Mouse (Mus musculus) v-Abl transformed pro-B cells (cell line): Measurements from ENCODE around the gene Tubb5.

Experiments used
- in situ Hi-C, 2 experiments: fragments of 400-800 bp; cut with MboI; formaldehyde crosslinking; loops; one replicate each; pipeline ENCODE4 v1.15.1; 2025; ENCODE audit not compliant: unreplicated experiment in 2 of 2

Gene Tubb5

DNA sequence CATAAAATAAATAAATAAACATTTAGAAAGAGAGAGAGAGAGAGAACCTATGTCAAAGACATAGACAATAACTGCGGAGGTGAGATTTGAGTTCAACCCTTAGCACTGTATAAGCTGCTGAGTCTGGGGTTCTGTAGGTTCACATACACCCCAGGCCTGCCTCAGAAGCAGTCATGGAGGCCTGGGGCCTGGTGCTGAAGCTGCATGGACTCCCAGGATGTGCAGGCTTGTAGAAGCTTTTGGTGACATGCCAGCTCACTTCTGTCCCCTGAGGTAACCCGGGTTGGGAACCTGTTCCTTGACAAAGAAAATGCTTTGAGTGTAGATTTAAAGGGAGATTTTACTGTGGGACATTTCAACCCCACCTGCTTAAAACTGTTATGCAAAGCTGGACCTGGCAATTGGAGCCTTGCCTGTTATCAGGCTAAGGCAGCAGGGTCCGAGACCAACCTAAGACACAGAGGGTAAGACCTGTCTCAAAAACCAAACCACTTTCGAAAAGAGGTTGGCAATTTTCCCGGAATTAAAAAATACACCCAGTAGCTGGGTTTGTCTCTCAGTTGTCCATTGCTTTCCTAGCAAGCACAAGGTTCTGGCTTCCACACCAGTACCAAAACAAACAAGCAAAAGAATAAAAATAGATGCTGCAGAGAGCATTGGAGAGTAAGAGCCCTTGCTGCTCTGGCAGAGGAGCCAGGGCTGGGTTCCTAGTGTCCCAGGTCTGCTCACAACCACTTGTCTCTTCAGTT lies 27.0 kb downstream of the Tubb5 start:
- in situ Hi-C loops: no loop called here

DNA sequence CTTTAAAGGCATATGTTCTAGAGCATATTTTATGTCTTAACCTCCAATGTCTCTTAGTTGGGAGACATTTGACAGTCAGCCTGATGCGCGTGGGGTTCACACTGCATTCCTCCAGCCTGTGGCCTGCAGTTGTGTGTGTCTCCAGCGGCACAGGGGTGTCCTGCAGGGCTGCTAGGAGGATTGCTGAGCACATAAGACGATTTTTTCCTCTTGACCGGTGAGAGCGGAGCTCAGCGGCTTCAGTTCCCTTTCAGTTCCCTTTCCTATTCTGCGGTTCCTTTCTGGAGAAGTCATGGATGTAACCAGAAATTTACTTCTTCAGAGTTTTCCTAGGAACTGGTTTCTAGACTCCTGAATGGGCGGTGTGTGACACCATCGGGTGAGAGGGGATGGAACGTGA lies 28.7 kb downstream of the Tubb5 start:
- in situ Hi-C loops: no loop called here

DNA sequence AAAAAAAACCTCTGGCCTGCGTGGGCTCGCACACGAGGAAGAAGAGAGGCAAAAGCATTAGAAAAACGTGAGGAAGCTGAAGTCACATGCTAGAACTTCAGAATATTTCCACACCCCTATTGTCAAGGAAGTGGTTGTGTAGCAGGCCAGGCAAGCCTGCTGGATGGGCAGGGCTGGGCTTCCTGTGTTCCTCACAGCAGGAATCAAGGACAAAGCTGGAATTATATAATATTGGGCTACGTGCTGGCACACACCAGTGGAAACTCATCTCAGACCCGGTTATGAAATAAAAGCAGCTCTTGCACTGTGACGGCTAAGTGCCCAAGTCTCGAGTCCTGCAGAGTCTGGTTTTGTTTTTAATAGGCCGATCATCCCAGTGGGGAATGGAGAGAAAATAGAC lies 30.0 kb downstream of the Tubb5 start:
- in situ Hi-C loops: no loop called here

DNA sequence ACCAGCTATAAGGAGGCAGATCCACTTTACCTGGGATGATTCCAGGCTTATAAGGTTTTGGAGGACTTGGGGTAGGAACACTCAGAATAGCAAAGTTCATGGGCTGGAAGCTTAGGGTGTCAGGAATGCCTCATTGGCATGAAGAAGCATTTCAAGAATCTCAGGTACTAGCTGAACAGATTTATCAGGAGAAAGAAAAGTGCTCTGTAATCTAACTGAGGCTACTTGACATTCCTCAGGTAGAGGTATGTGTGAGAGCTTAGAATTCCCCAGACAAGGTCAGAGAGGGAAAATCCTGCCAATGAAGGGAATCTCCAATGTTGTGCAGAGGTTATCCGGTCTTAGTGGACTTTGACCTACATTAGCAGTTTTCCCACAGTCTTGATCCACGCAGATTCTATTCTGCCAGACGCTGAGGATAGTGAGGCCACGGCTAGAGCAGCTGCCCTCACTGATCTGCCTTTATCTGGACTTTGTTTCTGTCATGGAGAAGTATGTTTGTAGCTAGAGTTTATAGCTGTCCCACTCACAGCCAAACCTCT lies 34.2 kb downstream of the Tubb5 start:
- in situ Hi-C loops: no loop called here

DNA sequence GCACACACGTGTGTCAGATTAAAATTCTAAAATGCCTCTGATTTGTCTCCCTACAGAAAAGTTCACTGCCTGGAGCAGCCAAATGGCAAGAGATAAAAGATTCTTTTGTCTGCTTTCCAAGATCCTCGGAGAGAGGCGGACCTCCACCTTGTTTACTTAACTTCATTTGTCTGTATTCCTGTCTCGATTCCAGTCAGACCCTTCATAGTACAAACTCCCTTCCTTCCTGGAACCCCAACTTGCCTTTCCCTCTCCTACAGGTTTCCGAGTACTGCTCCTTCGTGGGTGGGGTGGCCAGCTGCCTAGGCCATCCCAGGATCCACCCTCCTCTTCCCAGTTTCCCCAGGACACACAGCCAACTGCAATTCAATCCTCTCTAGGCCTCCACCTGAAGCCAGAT lies 35.1 kb downstream of the Tubb5 start:
- in situ Hi-C loops: no loop called here

DNA sequence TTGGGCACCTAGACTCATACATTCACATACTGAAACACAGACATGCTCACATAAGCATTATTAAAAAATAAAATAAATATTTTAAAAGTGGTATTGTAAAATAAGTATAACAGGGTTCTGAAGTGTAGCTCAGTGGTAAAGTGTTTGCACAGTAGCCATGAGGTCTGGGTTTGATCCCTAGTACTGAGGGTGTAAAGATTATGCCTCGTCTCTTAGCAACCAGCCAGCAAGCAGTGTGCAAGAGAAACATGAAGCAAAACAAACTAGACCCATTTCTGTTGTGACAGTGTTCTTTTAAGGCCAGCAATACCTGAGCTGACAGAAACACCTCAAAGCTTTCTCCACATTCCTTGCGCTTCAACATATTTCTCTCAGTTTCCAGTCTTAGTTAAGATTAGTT lies 37.2 kb downstream of the Tubb5 start:
- in situ Hi-C loops: no loop called here

DNA sequence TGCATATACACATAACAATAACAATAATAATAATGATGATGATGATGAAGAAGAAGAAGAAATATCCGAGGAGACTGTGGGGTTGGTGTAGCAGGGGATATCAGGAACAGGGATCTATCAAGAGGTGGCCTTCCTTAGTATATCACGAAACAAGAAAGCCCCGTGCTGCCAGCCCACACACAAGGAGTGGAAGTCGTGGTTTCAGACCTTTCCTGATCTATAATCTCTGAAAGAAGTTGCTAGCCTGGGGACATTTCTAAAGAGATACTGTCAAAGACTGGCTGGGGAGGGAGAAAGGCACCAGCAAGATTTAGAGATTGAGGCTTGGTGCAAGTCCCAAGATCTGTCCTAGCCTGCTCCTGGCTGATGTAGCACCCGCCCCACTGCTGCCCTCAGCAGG lies 41.3 kb downstream of the Tubb5 start:
- in situ Hi-C loops: no loop called here

DNA sequence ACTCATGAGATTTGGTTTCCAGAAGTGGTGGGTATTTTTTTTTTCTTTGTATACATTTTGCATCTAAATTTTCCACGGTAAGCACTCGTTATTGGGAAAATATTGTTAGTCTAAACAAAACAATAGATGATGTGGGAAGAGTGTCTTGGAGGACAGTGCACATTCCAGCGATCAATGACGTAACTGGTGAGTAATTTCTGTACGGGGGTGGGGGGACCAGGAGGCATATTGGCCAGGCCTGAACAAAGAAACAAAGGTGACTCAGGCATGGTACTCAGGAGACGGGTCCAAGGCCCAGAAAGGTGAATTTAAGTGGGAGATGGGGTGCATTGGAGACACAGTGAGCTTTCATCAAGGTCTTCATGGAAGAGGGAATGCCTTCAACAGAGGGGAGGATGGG lies 42.5 kb downstream of the Tubb5 start:
- in situ Hi-C loops: no loop called here

DNA sequence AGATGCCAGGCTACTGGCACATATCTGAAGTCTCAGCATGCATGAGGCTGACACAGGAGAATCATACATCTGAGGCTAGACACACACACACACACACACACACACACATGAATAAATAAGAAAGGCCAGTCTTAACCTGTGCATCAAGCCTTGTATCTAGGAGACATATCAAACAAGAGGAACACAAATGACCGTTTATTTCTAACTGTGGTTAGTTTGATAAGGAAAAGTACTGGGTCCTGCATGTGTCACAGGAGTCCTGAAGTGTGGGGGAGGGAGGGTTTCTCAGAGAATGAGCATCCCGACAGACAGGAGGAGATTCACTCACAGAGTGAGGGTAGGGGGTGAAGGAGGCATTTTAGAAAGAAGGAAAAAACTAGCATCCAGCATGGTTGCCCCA lies 43.0 kb downstream of the Tubb5 start:
- in situ Hi-C loops: no loop called here

DNA sequence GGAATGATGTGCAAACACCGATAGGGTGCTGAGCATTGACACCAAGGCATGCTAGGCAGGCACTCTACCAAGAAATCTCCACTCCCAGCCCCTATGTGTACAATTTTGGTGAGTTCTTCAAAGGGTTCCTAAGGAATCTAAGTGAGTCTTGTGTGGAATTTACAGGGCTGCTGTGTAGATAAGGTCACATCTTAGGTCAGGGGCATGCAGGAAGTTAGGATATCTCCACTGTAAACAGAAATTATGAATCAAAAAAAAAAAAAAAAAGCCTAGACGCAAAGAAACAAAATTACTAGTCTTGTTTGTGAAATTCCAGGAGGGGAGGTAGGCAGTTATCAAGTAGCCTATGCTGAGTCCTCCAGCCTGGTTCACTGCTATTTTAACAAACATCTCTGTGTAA lies 45.3 kb downstream of the Tubb5 start:
- in situ Hi-C loops: no loop called here

DNA sequence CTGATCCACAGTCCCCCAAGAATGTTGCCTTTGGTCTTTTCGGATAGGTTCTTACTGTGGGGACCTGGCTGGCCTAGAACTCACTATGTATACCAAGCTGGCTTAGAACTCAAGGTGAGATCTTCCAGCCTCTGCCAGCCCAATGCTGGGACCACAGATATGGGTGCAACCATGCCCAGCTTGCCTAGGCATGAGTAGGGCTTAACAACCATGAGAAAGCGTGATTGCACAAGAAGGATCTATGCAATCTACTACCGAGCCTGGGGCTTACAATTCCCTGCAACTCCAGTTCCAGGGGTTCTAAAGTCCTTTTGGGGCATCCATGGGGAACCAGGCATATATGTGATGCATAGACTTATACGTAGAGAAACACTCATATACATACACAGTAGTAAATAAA lies 47.2 kb downstream of the Tubb5 start:
- in situ Hi-C loops: no loop called here

DNA sequence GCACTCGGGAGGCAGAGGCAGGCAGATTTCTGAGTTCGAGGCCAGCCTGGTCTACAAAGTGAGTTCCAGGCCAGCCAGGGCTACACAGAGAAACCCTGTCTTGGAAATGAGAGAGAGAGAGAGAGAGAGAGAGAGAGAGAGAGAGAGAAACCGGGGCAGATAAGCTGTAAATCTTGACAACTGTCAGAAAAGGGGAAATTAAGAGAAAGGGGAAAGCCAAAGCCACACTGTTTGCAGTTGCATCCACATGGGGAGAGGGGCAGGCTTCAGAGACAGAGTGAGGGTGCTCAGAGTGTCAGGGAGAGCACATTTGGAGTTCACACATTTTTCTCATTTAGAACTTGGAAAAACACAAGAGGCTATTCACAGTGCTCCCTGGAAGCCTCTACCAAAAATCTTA lies 50.1 kb downstream of the Tubb5 start:
- in situ Hi-C loops: no loop called here

DNA sequence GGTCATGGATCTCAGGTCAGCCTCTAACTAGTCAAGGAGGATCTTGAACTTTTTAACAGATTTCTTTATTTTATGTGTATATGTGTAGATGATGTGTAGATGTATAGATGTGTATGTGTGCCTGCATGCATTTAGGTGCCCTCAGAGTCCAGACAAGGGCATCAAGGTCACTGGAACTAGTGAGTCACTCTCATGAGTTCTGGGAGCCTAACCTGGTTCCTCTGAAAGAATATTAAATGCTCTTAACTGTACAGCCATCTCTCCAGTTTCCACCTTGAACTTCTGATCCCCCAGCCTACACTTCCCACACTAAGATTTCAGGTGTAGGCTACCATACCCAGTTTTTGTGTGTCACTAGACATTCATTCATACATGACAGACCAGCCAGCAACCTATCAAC lies 50.6 kb downstream of the Tubb5 start:
- in situ Hi-C loops: no loop called here

DNA sequence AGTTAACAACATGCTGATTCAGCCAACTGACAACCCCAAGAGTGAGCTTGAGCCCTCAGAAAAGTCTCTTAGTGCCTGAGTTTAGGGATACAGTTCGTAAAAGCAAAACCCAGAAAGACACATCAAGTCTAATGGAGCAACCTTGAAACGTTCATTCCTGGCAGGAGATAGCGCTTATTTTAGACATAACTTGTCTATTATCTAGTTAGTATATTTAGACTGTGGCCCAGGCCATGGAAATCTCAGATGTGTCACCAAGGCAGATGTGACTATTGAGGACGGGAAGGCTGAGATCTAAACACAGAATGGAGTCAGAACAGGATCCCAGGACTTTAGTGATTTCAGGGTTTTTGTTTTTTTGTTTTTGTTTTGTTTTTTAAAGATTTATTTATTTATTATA lies 53.0 kb downstream of the Tubb5 start:
- in situ Hi-C loops: no loop called here

DNA sequence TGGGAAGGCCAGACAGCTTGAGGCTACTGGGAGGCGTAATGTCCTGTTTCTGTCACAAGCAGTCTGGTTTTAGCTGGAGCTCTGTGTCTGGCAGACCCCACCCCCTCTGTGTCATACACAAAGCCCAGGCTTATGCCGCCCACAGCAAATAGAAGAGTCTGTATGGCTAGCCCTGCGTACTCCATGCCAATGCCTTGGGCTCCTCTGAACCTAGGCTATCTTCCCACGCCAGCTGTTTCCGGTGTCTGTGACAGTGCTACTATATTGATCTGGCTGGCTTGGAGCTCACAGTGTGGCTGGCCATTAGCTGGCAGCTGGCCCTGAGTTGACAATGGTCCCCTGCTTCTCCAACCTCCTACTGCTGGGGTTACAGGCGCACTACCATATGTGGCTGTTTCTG lies 54.2 kb downstream of the Tubb5 start:
- in situ Hi-C loops: no loop called here
